Mouse (Mus musculus): ENCODE measurements around the gene Gapvd1. TPM values are rescaled to one million over a fixed set of nuclear protein-coding genes. Genes with fewer than 3 reads are reported as not detected.

The Gapvd1 gene
- polyA plus RNA-seq, 1 experiment from 2014 or later, result 100 TPM

- Histone ChIP-seq H3K4me3 (ENCODE audit: low read depth, low read length) (no peak overlapping the region), H3K4me1 (ENCODE audit: control insufficient read depth, insufficient read depth, low read length) (no peaks in the 10 kb centered on the region), H3K36me3 (ENCODE audit: control insufficient read depth, insufficient read depth, low read length) (no peaks in the 10 kb centered on the region), H3K27ac (ENCODE audit: low read depth, low read length) (no peak overlapping the region), H3K9me3 (replicated peaks; ENCODE audit: control insufficient read depth, low read length) (no peaks in the 10 kb centered on the region), H3K9ac (ENCODE audit: low read length) (no peak overlapping the region), H3K4me2 (ENCODE audit: low read length) (no peak overlapping the region), H3K27me3 (replicated peaks; ENCODE audit: control insufficient read depth, insufficient read depth, low read length) (0 out of 2 replicates have a peak, but pooled peaks cover 5% of the 10 kb centered on the region)
- 63% methylated on average over 5 of the region's 5 CpGs for WGBS
- ATAC-seq (peak; percentile 13; the same call in 1 of the 2 replicates), DNase-seq (ENCODE audit: low spot score) (no peak)
These were observed 115.3 kb downstream of the Gapvd1 start for GRCm38 (mm10) chr2:34639725-34640124.

- peak overlapping the region; percentile 86 for H3K4me2 ChIP-seq (ENCODE audit: low read length)
- ATAC-seq, result peak; percentile 80
- WGBS, result 9% methylated on average over 36 of the region's 37 CpGs
These were observed 115.9 kb downstream of the Gapvd1 start for GRCm38 (mm10) chr2:34638955-34639650.

GRCm38 (mm10) chr2:34635249-34636165 is 119.5 kb downstream of the Gapvd1 start:
- Histone ChIP-seq H3K4me1 (ENCODE audit: control insufficient read depth, insufficient read depth, low read length) (no peaks in the 10 kb centered on the region), H3K4me2 (ENCODE audit: low read length) (no peak overlapping the region), H3K27ac (ENCODE audit: low read depth, low read length) (no peak overlapping the region), H3K9ac (ENCODE audit: low read length) (no peak overlapping the region), H3K9me3 (replicated peaks; ENCODE audit: control insufficient read depth, low read length) (no peaks in the 10 kb centered on the region), H3K27me3 (replicated peaks; ENCODE audit: control insufficient read depth, insufficient read depth, low read length) (no peaks in the 10 kb centered on the region), H3K36me3 (ENCODE audit: control insufficient read depth, insufficient read depth, low read length) (no peaks in the 10 kb centered on the region), H3K4me3 (ENCODE audit: low read depth, low read length) (no peak overlapping the region)
- 84% methylated on average over 14 of the region's 14 CpGs for WGBS
- DNase-seq (ENCODE audit: low spot score) (no peak), ATAC-seq (no peak)

More at GRCm38 (mm10) chr2:34638955-34639650, 115.9 kb downstream of the Gapvd1 start:
- Histone ChIP-seq H3K9me3 (replicated peaks; ENCODE audit: control insufficient read depth, low read length) (no peaks in the 10 kb centered on the region), H3K27ac (ENCODE audit: low read depth, low read length) (no peak overlapping the region), H3K36me3 (ENCODE audit: control insufficient read depth, insufficient read depth, low read length) (no peaks in the 10 kb centered on the region), H3K4me1 (ENCODE audit: control insufficient read depth, insufficient read depth, low read length) (no peaks in the 10 kb centered on the region), H3K9ac (ENCODE audit: low read length) (peak overlapping the region; percentile 73), H3K27me3 (replicated peaks; ENCODE audit: control insufficient read depth, insufficient read depth, low read length) (0 out of 2 replicates have a peak, but pooled peaks cover 3% of the 10 kb centered on the region), H3K4me3 (ENCODE audit: low read depth, low read length) (peak overlapping the region; percentile 35)
- peak; percentile 91 for DNase-seq (ENCODE audit: low spot score)

GRCm38 (mm10) chr2:34632051-34632450 is 123.0 kb downstream of the Gapvd1 start:
- no peaks in the 10 kb centered on the region for H3K36me3 ChIP-seq (ENCODE audit: control insufficient read depth, insufficient read depth, low read length)
- no peaks in the 10 kb centered on the region for H3K4me1 ChIP-seq (ENCODE audit: control insufficient read depth, insufficient read depth, low read length)
- no peaks in the 10 kb centered on the region for H3K9me3 ChIP-seq (replicated peaks; ENCODE audit: control insufficient read depth, low read length)
- no peak overlapping the region for H3K4me3 ChIP-seq (ENCODE audit: low read depth, low read length)
- H3K4me2 ChIP-seq (ENCODE audit: low read length), result no peak overlapping the region
- WGBS, result 78% methylated on average over 12 of the region's 12 CpGs
- no peak overlapping the region for H3K9ac ChIP-seq (ENCODE audit: low read length)
- no peak overlapping the region for H3K27ac ChIP-seq (ENCODE audit: low read depth, low read length)
- no peaks in the 10 kb centered on the region for H3K27me3 ChIP-seq (replicated peaks; ENCODE audit: control insufficient read depth, insufficient read depth, low read length)
- DNase-seq (ENCODE audit: low spot score) (no peak), ATAC-seq (no peak)

- ATAC-seq (no peak), DNase-seq (ENCODE audit: low spot score) (no peak)
- WGBS, result 88% methylated on average over 6 of the region's 6 CpGs
- Histone ChIP-seq H3K4me3 (ENCODE audit: low read depth, low read length) (no peak overlapping the region), H3K36me3 (ENCODE audit: control insufficient read depth, insufficient read depth, low read length) (peaks cover 2% of the 10 kb centered on the region; the same call in 1 of the 2 replicates), H3K9me3 (replicated peaks; ENCODE audit: control insufficient read depth, low read length) (no peaks in the 10 kb centered on the region), H3K27ac (ENCODE audit: low read depth, low read length) (no peak overlapping the region), H3K27me3 (replicated peaks; ENCODE audit: control insufficient read depth, insufficient read depth, low read length) (no peaks in the 10 kb centered on the region), H3K4me2 (ENCODE audit: low read length) (no peak overlapping the region), H3K4me1 (ENCODE audit: control insufficient read depth, insufficient read depth, low read length) (no peaks in the 10 kb centered on the region), H3K9ac (ENCODE audit: low read length) (no peak overlapping the region)
These were observed 124.6 kb downstream of the Gapvd1 start for GRCm38 (mm10) chr2:34630445-34630844.

- no peak overlapping the region for H3K27ac ChIP-seq (ENCODE audit: low read depth, low read length)
- peaks cover 8% of the 10 kb centered on the region for H3K36me3 ChIP-seq (ENCODE audit: control insufficient read depth, insufficient read depth, low read length)
- no peak overlapping the region for H3K4me2 ChIP-seq (ENCODE audit: low read length)
- DNase-seq (ENCODE audit: low spot score) (no peak), ATAC-seq (no peak)
- H3K9ac ChIP-seq (ENCODE audit: low read length), result no peak overlapping the region
- H3K27me3 ChIP-seq (replicated peaks; ENCODE audit: control insufficient read depth, insufficient read depth, low read length), result no peaks in the 10 kb centered on the region
- no peaks in the 10 kb centered on the region for H3K4me1 ChIP-seq (ENCODE audit: control insufficient read depth, insufficient read depth, low read length)
- H3K9me3 ChIP-seq (replicated peaks; ENCODE audit: control insufficient read depth, low read length), result no peaks in the 10 kb centered on the region
- H3K4me3 ChIP-seq (ENCODE audit: low read depth, low read length), result no peak overlapping the region
- 83% methylated on average over 7 of the region's 7 CpGs for WGBS
These were observed 125.3 kb downstream of the Gapvd1 start for GRCm38 (mm10) chr2:34629758-34630157.

GRCm38 (mm10) chr2:34628903-34629540 is 126.0 kb downstream of the Gapvd1 start:
- DNase-seq (ENCODE audit: low spot score) (no peak), ATAC-seq (no peak)

GRCm38 (mm10) chr2:34627328-34628226 is 127.5 kb downstream of the Gapvd1 start:
- no peaks in the 10 kb centered on the region for H3K9me3 ChIP-seq (replicated peaks; ENCODE audit: control insufficient read depth, low read length)
- H3K27ac ChIP-seq (ENCODE audit: low read depth, low read length), result no peak overlapping the region
- no peak overlapping the region for H3K4me2 ChIP-seq (ENCODE audit: low read length)
- no peak for DNase-seq (ENCODE audit: low spot score)
- H3K9ac ChIP-seq (ENCODE audit: low read length), result no peak overlapping the region
- peaks cover 8% of the 10 kb centered on the region for H3K36me3 ChIP-seq (ENCODE audit: control insufficient read depth, insufficient read depth, low read length)
- H3K4me3 ChIP-seq (ENCODE audit: low read depth, low read length), result no peak overlapping the region
- H3K27me3 ChIP-seq (replicated peaks; ENCODE audit: control insufficient read depth, insufficient read depth, low read length), result no peaks in the 10 kb centered on the region
- no peaks in the 10 kb centered on the region for H3K4me1 ChIP-seq (ENCODE audit: control insufficient read depth, insufficient read depth, low read length)
- no peak for ATAC-seq
- 76% methylated on average over 17 of the region's 17 CpGs for WGBS

More at GRCm38 (mm10) chr2:34628903-34629540, 126.0 kb downstream of the Gapvd1 start:
- Histone ChIP-seq H3K4me1 (ENCODE audit: control insufficient read depth, insufficient read depth, low read length) (no peaks in the 10 kb centered on the region), H3K27ac (ENCODE audit: low read depth, low read length) (no peak overlapping the region), H3K4me3 (ENCODE audit: low read depth, low read length) (no peak overlapping the region), H3K9ac (ENCODE audit: low read length) (no peak overlapping the region), H3K27me3 (replicated peaks; ENCODE audit: control insufficient read depth, insufficient read depth, low read length) (no peaks in the 10 kb centered on the region), H3K36me3 (ENCODE audit: control insufficient read depth, insufficient read depth, low read length) (peaks cover 8% of the 10 kb centered on the region), H3K4me2 (ENCODE audit: low read length) (no peak overlapping the region), H3K9me3 (replicated peaks; ENCODE audit: control insufficient read depth, low read length) (no peaks in the 10 kb centered on the region)
- 81% methylated on average over 4 of the region's 4 CpGs for WGBS
